Mouse (Mus musculus) urinary bladder, postnatal 36 days (tissue): Measurements from ENCODE around the gene Ovol1.

Experiments used
- DNase-seq, 2 experiments: peaks; one replicate each; pipeline ENCODE4 v3.0.0; 2022; ENCODE audit warnings: low spot score in 2 of 2, mixed read lengths in 1 of 2

Gene Ovol1

DNA sequence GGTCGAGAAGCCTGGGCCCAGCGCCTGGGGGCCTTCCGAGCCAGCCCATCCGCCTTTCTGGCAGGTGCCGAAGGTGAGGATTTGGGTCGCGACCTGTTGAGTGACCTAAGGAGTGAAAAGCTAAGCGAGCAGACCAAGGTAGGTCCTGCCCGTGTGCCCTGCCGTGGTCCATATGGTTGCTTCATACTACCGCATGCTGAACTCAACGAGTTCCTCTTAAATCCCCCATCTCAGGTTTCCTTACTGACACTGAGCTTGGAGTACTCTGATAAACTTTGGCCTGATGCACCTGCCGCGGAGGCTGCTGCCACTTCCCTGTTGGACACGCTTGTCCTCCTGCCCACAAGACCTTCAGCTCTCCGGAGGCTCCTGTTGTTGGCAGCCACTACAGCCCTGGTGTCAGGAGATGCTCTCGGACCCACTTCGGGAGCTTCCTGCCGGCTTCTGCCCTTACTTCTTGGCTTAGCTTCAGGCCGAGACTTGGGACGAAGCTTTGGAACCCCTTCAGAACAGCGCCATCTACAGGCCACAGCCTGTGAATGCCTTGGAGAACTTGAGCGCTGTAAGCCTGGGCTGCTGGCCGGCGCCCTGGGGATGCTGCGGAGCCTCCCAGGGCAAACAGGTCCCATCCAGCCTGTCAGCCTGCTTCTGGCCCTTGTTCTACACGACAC is 8.2 kb upstream of the Ovol1 start:
- peak; percentile 77 to 81 for DNase-seq

DNA sequence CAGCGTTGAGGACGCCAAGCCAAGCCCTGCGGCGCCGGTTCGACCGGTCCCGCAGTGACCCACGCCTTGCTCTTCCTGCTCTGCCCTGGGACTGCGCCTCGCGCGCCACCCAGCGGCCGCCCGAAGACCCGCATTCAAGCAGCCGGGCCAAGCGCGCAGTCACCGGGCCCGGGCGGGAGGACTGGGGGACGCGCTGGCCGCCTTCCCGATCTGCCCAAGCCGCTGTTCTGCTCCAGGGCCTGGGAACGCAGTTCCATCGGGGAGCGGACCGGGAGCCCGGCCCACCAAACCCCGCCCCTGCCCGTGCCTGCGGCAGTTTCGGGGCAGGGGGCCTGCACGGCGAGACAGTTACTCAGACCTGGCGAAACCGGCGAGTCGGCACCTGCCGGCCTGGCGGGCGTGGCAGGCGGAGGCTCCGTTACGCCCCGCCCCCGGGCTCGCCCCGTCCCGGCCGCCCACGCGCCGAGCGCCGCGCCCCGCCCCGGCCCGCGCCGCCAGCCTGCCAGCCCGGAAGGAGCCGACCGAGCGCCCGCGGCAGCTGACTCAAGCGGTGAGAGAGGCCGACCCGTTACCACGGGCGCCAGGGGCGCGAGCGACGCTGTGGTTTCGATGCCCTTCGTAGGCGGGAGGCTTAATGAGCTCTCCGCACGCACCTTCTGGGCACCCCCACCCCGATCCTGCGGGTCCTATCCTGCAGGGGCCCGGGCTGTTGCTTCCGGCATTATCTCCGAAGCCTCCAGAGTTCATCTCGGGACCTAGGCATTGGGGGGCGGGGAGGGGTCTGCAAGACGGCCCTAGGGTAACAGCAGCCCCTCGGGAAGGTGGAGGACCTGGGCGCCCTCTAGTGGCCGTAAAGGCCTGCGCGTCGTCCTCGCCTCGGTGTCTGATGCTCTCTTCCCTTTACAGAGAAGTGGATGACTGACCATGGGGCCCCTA is 7.4 kb upstream of the Ovol1 start, which contains the start of gene Ap5b1:
Ap5b1 (plus strand) TSS at position 492 of the 936 bp plus-strand sequence.
- peak; percentile 87 to 90 for DNase-seq

DNA sequence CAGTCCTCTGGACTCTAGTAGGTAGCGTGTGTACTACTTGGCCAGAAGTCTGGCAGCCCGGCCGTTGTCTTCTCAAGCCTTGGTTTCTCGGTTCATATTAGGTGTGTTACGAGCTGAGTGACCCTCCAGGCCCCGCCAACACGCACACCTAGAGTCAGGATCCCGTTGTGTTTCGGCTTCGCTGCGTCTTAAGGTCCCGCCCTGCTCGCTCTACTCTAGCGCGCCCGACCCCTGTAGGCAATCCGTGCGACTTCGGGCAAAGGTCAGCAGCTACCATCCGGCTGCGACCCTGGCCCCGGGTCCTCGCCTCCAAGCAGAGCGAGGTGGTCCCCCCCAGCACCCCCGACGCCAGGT is 6.7 kb upstream of the Ovol1 start:
- DNase-seq: no peak

DNA sequence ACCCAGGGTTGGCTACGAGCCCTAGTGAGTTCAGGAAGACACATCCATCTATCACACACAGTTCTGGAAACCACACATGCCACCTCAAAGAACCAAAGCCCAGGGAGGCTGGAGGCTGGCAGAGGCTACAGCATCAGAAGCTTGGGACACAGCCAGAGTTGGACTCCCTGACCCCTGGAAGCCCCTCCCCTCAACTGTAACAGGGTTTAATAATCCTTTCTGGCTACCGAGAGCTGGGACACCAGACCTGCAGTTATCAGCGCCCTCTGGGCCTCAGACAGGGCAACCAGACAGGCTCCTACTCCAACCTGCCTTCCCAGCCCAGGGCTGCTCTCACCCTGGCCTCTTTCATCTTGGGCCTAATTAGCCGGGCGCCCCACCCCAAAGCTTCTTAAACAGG is 5.9 kb upstream of the Ovol1 start:
- no peak for DNase-seq

DNA sequence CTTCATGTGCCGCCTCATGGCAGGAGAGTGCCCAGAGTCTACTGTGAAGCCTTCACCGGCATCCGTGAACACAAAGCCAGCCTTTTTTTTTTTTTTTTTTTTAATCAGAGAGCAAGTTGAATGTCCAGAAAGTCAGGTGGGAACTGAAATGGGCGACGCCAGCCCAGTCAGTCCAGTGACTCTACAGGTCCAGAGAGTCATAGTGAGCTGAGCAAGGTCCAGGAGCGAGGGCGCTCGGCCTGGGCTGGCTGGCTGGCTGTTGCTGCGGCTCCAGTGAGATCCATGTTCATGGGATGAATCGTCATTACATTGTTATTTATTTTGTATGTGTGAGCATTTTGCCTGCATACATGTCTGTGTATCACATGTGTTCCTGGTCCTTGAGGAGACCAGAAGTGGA is 2.3 kb upstream of the Ovol1 start:
- no peak for DNase-seq

DNA sequence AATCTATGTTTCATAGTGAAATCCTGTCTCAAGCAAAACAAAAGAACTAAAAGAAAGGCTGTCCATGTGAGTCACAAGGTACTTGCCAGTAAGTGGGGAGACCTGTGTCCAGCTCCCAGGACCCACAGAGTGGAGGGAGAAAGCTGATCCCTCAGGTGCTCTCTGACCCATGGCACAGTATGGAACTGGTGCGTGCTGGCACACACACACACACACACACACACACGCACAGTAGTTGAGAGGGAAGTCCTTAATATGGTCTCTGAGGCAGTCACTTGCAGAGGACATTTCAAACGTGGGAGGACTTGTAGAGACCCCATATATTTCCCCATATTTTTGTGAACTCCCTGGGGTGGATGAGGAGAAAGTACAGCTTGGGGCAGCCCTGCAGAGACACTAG is 1.4 kb upstream of the Ovol1 start:
- no peak for DNase-seq

DNA sequence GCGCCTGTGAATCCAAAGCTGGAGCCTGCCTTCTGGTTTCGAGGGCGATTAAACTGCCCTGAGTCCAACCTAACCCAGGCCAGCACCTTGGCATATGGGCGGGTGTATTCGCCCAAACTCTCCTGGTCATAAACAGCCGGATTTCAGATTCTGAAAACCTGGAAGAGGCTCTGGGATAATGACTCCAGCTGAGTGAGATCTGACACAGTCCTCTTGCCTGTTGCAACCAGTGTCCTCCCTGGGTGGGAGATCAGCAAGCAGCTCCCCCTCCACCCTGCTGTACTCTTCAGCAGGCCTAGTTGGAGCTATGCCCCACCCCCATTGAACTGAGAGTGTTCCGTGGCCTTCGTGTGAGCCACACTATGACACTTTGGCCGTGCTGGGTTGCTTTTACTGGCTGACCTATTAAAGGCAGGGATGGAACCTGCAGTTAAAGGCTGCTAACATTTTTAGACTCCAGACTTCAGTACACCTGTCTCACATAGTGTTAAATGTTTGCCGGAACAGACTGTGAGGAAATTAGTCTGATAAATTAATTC is 875 bp upstream of the Ovol1 start:
- no peak for DNase-seq

DNA sequence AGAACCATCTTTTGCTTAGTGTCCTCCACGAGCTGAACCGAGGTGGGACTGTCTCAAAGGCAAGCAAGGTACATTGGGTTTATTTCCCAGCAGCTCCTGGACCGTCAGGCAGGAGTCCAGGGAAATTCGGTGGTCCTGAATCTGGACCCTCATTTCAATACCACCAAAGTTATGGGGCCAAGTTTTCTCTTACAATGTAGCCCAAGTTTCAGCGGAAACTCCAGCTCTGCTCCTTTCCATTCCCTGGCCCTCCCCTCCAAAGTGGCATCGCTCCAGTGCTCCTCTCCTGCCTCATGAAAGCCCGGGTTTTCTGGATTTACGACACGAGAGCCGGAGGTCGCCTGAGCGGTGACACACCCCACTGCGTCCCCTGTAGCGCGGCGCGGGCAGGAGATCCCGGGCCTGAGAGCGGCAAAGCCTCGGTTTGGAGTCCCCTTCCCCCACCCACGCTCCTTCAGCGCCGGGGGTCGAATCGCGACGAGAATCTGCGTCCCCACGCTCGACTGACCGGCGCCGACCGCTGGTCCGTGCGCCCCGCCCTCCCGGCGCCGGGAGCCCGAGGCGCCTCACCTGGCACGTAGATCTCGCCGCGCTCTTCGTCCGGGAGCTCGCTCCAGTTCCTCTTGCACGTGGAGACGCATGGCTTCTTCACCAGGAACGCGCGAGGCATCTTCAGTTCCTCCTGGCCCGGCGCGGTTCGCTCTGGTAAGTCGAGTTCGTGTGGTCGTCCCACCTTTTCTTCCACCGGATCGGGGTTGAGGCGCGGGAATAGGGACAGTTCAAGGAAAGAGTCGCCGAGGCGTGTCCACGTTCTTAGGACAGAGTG is 602 bp downstream of the Ovol1 start:
- DNase-seq: no peak

DNA sequence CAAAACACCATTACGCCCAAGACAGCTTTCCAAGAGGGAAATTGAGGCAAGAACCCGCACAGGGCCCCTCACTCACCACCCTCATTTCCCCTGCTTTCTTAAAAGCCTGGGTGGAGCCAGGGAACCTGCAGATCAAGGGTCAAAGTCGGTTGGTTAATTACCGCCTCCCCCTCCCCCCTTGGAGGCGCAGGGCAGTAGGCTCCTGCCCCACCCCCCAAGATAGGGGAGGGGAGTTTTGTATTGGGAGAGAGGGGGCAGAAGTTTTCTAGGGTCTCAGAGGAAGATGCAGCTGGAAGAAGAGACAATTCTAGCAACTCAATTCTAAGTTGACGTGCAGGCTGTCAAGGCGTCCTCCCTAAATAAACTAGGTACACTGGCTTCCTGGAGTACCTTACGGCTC is 1.2 kb downstream of the Ovol1 start:
- no peak for DNase-seq

DNA sequence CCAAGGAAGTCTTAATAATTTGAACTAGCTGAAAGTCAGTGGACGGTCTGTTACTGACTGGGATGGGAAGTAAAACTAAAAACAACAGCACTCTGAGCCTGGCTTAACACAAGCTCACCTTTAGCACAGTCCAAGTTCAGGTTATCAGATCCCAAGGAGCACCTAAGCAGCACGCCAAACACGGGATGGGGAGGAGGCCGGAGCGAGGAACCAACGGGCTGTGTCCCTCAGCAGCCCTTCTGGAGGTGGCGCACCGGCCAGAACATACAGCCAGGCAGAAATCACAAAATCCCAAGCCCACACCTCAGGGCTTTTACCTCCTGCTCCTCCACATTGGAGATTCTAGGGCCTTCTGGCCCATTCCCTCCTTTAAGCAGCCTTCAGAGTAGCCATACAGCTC is 1.7 kb downstream of the Ovol1 start:
- no peak for DNase-seq

DNA sequence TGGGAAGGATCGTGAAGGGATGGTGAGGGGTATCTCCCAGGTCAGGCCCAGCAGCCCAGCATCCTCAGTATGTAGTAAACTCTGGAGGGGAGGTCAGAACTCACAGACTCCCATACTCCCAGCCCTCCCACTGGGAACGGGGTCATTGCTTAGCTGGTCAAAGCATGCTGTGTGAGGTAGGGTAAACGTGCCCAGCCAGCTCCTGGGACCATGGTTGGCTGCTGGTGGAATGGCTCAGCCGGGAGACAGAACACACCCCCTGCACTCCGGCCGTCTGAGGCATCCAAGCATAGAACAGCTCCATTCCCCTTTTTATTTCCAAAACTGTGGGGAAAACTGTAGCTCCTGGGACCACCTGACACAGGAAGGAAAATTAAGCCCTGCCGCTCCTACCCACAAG is 2.3 kb downstream of the Ovol1 start:
- no peak for DNase-seq

DNA sequence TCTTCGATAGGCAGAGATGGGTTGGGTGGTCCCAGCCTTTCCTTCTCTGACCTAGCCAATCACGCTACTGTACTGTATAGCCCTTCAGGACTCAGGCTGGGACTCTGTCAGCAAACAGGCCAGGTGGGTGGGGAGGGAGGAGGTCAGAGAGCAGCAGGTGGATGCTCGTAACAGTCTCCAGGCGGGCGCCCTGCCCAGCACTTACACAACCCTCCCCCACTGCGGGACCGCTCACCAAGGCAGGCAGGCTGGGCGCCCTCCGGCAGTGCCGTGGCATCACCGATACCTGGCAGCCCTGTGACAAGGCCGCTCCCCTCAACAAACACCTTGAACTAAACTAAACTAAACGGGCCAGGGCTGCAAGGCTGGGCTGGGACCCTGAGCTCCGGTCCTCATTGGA is 6.2 kb downstream of the Ovol1 start:
- DNase-seq: peak; percentile 20 to 40

DNA sequence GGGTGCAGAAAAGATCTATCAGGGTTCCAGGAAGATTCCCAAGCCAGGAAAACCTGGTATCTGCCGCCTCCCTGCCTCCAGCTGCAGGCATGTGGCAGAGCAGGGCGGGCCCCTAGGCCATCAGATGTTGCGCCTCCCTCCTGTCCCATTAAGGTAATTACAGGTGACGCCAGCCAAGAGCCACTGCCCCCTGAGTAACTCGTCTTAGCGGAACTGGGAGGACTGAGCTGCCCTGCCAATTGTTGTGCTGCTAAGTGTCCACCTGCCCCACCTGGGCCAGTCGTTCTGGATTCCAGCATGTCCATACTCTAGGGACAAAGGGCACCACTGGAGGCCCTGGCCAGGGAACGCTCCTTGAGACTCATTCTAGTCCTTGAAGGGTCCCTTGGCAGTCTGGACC is 6.6 kb downstream of the Ovol1 start:
- DNase-seq: no peak

DNA sequence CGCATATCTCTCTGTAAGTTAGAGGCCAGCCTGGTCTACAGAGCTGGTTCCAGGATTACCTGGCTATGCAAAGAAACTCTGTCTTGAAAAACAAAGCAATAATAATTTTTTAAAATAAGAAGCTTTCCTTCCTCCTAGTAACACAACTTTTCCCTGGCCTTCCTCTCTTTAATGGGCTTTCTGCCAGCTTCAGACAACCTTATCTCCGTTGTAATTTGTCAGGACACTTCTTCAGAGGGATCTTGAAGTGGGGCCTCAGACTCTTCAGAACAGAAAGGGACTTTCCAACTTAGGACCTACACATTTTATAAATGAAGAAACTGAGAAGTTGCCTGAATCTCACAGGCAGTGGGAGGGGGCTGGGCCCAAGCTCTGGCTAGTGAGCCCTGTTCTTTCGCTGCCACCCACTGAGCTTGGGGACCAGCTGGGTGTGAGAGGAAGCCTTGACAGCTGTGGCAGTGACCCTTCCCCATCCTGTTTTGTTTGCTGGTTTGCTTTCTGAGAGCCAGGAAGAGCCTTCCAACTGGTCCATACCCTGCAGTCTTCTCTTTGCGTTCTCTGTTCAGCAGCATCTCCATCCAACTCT is 12.9 kb downstream of the Ovol1 start:
- no peak for DNase-seq

DNA sequence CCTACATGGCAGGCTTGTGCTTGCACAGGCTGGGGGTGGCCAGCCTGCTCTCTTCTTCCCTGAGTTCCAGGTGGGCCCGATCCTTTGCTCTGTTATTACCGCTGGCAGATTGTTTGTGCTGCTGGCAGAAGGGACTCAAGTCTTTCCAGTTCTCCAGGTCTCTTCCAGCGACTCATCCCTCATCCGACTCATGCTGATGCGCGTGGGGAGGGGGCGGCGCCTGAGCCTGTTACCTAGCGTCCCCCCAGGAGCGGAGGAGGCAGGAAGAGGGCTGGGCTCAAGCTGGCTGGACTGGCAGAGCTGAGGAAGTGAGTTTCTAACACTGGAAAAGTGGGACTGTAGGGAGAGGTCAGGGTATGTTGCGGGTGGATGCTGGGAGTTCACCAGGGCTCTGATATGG is 16.4 kb downstream of the Ovol1 start:
- DNase-seq: no peak

DNA sequence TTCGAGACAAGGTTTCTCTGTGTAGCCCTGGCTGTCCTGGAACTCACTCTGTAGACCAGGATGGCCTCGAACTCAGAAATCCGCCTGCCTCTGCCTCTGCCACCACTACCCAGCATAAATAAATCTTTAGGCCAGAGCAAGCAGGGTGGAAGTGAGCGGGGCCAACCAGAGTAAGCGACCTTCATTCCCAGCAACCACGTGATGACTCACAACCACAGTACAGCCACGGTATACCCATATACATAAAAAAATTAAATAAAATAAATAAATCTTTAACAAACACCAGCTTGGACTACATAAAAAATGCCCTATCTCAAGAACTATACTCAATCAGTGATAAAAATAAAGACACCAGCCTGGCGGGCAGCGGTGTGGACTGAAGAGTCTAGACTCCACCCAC is 17.1 kb downstream of the Ovol1 start:
- DNase-seq: no peak

DNA sequence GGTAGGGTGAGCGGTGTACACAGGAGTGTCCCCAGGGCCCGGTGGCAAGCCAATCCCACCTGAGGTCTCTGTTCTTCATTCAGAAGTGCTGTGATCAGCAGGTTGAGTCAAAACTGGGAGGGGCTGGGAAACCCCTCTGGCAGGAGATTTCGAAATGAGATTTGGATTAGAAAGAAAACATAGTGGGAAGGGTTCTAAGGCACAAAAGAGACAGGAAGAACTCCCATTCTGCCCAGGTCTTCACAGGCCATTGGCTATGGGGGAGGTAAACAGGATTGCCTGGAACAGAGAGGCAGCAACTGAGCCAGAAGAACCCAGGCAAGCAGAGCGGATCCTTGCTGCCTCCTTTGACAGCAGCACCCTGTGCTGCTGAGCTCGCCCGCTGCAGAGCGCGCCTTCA is 21.7 kb downstream of the Ovol1 start:
- DNase-seq: no peak

DNA sequence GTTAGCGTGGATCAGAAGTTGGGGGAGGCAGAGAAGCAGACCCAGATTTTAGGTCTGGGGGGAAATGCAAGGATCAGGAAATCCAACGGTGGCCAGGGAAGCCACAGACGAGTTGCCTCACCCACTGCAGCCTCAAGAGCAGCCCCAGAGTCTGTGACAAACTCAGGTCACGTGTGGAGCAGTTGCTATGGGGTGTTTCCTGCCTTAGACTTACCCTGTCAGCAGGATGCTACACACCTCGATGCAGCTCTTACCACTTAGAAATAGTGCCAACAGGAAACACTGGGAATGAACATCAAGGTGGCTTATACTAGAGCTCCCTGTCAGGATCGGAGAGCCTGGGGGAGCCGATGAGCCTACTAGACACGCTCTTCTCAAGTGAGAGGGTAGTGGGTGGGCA is 27.9 kb downstream of the Ovol1 start:
- no peak for DNase-seq

DNA sequence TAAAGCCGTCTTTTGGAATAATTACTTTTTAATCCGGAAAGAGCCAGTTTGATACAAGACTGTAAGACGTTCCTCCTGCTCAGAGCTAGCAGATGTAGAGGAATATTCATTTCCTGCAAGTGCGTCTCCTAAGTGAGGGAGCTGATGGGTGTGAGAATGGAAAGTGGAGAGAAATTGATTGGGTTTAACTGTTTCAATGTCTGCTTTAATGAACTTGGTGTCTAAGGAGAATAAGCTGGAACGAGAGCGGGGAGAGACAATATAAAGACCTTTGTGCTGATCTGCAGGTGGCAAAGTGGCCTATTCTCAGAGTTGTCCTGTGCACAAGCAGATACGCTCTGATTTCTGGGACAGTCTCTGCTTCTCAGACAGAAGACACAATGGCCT is 30.3 kb downstream of the Ovol1 start:
- no peak for DNase-seq

DNA sequence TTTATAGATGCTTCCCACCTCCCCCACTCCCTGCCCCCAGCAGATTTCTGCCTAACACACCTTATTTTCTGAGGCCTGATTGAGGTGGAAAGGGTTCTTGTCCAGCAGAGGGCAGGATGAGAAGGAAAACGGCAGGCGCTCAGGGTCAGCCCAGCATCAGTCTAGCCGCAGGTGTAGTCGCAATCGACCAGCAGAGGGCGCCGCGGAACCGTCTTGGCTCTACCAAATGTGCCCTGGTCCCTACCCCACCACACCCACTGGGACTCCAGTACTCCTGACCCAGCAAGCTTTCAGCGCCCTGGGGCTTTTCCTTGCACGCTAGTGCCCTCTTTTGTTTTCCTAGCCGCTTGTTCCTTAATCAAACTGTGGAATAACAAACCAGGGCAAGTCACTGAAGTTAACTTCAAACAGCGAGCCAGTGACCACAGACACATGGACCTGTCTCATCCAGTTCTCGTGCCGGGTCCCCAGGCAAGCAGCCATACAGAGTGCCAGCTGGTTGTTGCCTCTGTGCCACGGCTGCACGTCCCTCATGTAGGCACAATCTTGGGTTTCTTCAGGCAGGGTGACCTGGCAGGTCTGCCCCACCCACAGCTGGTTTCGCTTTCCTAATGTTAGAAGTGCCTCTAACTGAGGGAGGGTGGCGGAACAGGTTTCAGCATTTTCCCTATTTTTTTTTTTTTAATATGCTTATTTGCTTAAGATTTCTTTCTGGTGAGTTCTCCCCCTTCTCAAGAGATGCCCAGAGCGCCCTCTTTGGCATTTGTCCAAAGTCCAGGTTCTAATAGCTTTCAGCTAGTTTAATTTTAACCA is 30.9 kb downstream of the Ovol1 start:
- peak; percentile 98 for DNase-seq

DNA sequence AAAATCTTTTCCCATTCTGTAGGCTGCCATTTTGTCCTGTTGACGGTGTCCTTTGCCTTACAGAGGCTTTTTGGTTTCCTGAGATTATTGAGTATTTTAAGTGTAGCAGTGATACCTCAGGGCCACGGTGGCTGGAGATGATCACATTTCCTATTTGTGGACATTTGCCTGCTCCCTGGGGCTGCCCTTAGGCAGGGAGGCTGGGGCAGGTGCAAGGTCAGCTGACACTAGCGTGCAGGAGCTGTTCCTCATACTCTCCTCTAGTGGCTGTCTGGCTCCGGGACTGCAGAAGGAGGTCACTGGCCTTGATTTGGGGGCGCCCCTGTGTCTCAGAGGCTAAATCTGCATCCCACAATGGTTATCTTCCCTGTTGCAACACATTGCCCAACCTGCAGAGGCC is 35.2 kb downstream of the Ovol1 start:
- DNase-seq: no peak
